Mouse (Mus musculus) gastrocnemius, postnatal 36 days (tissue): Measurements from ENCODE around the gene Rcan2. TPM values are rescaled to one million over a fixed set of nuclear protein-coding genes. Genes with fewer than 3 reads are reported as not detected.
A peak's percentile ranks its signal among the peaks of the same experiment; 100 is the strongest.

Source experiments
- DNase-seq, 2 experiments: peaks; one replicate each; pipeline ENCODE4 v3.0.0; 2022
- intact Hi-C: fragments of 180-260 bp; cut with DNase I; formaldehyde crosslinking; loops from one replicate; pipeline ENCODE4 v1.15.1; 2025
- total RNA-seq, 2 experiments: library from RNA; stranded (reverse); gene quantifications; 2 replicates each; pipeline ENCODE4 v1.2.3; 2021

Rcan2 gene
- total RNA-seq, 2 experiments from 2014 or later = 45.3 to 46.6 TPM

DNA sequence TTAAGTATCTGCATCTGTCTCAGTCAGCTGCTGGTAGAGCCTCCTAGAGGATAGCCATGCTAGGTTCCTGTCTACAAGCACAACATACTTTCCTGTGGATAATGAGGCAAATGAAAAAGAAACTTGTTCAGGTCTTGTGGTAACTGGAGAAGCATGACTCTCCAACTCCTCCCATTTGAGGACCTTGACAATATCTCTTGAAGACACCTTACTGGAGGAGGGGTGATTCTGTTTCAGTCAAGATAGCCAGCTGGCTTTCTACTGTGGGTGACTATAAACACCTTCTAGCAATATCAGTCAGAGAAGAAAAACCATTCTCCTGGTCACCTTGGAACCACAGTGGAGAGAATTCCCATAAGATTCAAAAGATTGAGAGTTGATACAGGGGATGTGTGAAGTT, 257.0 kb downstream of the Rcan2 start:
- intact Hi-C loops = no loop called here
- DNase-seq = no peak

- intact Hi-C loops = no loop called here
- DNase-seq = no peak
Measured at GRCm38 (mm10) chr17:44060781-44061180, 259.6 kb downstream of the Rcan2 start.

- intact Hi-C loops = no loop called here
- DNase-seq = no peak
Measured at GRCm38 (mm10) chr17:44061289-44061890, 260.2 kb downstream of the Rcan2 start.

DNA sequence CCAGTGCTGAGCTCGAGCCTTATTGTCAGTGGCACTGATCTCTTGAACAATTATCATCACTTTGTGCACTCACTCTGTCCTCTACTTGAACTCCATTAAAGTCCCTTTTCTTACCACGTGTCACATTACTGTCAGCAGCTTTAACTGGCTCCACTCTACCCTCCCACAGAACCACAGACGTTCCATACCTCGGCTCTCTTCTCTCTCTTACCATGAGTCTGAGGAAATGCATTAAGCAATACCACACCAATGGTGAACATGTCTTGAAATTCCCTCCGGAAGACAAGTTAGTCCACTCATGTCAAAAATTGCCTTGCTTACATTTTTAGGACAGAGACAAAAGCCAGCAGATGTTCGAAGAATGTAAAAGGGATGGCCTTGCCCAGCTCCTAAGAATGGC, 267.7 kb downstream of the Rcan2 start:
- no peak for DNase-seq
- intact Hi-C loops = no loop called here

DNA sequence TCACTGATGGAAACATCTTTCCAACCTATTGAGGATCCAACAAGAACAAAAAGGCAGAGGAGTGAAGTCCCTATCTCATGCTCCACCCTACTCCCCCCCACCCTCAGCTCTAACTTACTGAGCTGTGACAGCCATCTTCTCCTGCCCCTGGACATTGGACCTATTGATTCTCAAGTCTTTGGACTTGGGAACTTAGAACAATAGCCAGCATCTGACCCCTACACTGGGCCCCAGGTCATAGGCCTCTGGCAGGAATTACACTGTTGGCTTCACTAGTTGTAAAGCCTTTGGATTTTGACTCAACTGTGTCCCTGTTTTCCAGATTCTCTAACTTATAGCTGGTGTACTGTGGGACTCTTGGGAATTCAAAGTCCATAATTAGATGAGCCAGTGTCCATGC, 270.5 kb downstream of the Rcan2 start:
- intact Hi-C loops = loop anchor here (10.0 kb wide), 1 partner anchor 183 kb away; no protein-coding TSS in a partner anchor
- DNase-seq = no peak

DNA sequence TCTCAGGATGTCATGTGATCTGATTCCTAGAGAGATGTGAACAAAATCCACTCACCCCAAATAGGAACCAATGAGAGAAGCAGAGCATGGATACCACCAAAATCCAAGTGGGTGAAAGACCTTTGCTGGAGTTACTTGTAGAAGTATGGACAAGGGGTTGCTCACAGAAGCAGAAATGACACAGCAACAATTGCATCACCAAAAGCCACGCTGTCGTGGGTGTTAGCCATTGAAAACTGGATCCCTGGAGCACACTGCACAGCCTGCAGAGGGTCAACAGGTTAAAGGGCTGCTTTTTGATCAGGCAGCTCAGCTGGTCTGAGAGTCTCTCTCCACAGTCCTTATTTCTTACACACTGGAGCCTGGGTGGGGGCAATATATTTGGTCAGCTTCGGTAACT, 274.4 kb downstream of the Rcan2 start:
- no peak for DNase-seq
- intact Hi-C loops = loop anchor here (10.0 kb wide), 1 partner anchor 179 kb away; no protein-coding TSS in a partner anchor

DNA sequence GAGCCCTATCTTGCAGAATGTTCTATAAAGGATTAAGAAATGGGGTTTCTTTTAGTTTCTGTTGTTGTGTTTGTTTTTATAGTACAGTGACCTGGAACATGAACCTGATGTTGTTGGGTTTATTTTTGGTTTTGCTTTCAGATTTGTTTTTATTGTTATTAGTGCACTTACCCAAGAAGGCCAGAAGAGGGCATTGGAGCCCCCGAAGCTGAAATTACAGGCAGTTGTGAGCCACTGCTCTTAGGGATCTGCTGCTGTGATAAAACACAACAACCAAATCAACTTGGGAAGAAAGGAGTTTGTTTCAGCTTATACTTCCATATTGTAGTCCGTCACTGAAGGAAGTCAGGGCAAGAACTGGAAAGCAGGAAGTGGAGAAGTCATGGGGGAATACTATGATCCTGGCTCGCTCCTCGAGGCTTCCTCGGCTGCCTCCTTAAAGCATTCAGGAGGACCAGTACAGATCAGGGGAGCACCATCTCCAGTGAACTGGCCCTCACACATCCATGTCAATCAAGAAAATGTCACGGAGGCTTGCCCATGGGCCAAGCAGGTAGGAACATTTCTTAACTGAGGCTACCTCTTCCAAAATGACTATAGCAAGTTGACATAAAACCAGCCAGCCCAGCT, 275.0 kb downstream of the Rcan2 start:
- DNase-seq = no peak
- intact Hi-C loops = loop anchor here (1.0 to 10.0 kb wide), 2 partner anchors 53 to 179 kb away; no protein-coding TSS in a partner anchor

GRCm38 (mm10) chr17:44077146-44077842, 276.1 kb downstream of the Rcan2 start:
- intact Hi-C loops = loop anchor here (10.0 kb wide), 1 partner anchor 178 kb away; no protein-coding TSS in a partner anchor
- DNase-seq = no peak

DNA sequence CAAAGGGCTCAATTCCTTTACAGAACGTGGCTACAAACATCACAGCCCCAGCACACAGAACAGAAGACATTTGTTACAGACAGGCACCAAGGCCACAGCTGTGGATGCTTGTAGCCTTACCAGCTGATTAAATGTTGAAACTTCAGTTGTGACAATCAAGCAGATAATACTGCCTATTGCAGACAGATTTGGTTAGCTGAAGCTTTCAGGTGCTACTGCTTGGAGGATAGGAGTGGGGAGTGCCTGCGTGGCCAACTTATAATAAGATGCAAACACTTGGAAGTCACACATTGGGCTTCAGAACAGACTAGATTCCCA, 276.7 kb downstream of the Rcan2 start:
- DNase-seq = no peak
- intact Hi-C loops = loop anchor here (10.0 kb wide), 1 partner anchor 177 kb away; no protein-coding TSS in a partner anchor

DNA sequence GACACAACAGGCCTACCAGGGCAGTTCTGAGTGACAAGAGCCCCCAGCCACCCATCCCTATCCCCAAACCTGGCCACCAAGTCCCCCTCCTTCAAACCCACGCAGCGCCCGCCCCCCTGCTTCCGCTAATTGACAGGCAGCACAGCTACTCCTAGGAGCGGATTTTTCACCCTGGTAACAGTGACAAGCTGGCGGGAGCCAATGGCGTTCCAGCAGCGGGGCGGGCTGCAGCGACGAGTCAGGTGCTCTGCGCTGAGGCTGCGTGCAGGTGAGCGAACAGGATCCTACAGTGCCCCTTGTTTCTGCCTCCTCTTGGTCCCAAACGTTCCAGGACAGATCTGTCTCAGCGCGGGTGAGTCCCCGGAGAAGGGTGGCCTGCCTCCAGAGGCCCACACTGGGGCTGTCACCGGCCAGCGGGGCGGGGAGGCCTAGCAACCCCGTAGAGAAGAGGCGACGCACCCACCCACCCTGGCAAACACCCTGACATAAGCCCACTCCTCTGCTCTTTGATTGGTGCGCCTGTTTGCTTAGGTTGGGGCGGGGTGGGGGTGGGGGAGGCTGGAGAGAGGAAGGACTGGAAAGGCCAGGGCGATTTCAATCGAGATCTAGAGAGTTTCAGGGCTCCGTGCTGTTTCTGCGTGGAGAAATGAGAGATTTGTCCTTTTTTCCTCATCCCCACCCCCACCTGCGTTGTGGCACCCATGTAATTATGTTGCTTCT, 277.6 kb downstream of the Rcan2 start, which contains the start of gene Enpp5:
TSS of gene Enpp5 (plus strand) at position 183 of the 720 bp plus-strand sequence.
- DNase-seq = peak; percentile 55 to 61
- intact Hi-C loops = loop anchor here (10.0 kb wide), 1 partner anchor 176 kb away; no protein-coding TSS in a partner anchor

DNA sequence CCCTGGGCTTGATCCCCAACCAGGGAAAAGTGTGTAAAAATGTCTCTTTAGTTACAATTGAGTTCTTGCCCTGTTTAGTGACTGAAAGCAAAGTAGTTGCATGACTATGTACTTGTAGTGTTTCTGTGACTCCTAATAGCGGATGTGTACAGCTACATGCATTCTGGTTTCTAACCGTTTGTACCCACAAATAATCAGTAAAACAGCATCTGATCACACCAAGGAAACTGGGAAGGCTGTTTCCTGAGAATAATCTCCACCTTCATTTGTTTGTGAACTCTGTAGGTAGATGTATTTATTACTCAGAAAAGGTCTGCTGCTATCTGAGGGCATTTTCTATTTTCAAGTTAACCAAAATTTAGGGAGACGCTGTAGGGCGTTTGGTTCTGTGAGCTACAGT, 282.0 kb downstream of the Rcan2 start:
- no peak for DNase-seq
- intact Hi-C loops = no loop called here

GRCm38 (mm10) chr17:44088226-44088625, 287.1 kb downstream of the Rcan2 start:
- intact Hi-C loops = no loop called here

More at GRCm38 (mm10) chr17:44088226-44088625, 287.1 kb downstream of the Rcan2 start:
- DNase-seq = no peak

Other genes with a start within 250 kb of the Rcan2 start
- gene Pla2g7, start 233.3 kb upstream of the Rcan2 start, total RNA-seq = 10 to 100 TPM; 13.8 to 15.9 TPM
- gene Tdrd6, start 171.1 kb upstream of the Rcan2 start, total RNA-seq = not detected
- gene Slc25a27, start 134.1 kb upstream of the Rcan2 start, total RNA-seq = 1 to 10 TPM; 4.8 to 5.6 TPM
- 1 to 10 TPM; 2.6 to 2.9 TPM for gene Cyp39a1, start 133.9 kb upstream of the Rcan2 start, total RNA-seq